Mouse (Mus musculus) G1E (cell line): Measurements from ENCODE around the gene Itga5.

Experiments used
- CTCF ChIP-seq: IDR thresholded peaks from 2 replicates; pipeline ENCODE4 v1.5.1; 2012; ENCODE audit warnings: low read depth, low read length, inconsistent platforms, mixed read lengths
- GATA1 ChIP-seq: IDR thresholded peaks from 2 replicates; pipeline ENCODE4 v1.6.1; 2012; ENCODE audit warnings: borderline replicate concordance, low read length, inconsistent platforms, mixed read lengths
- GATA2 ChIP-seq: IDR thresholded peaks from 2 replicates; pipeline ENCODE4 v1.6.1; 2012; ENCODE audit warnings: low read depth, low read length, inconsistent platforms, borderline replicate concordance
- POLR2AphosphoS5 ChIP-seq: IDR thresholded peaks from 2 replicates; pipeline ENCODE4 v1.6.1; 2012; ENCODE audit warnings: low read depth, low read length, inconsistent platforms; ENCODE audit not compliant: insufficient replicate concordance
- TAL1 ChIP-seq: conservative IDR thresholded peaks from 2 replicates; pipeline ENCODE4 v1.6.1; 2012; ENCODE audit warnings: low read depth, low read length, inconsistent platforms, mixed read lengths

- TF ChIP-seq CTCF: no peak
- TF ChIP-seq TAL1: no peak
- TF ChIP-seq GATA1: no peak
- TF ChIP-seq GATA2: no peak
- no peak for TF ChIP-seq POLR2AphosphoS5
Measured at GRCm38 (mm10) chr15:103335040-103335439, 31.5 kb downstream of the Itga5 start.
